Mouse (Mus musculus): ENCODE measurements around the gene Abcg5.

Abcg5 gene

GRCm38 (mm10) chr17:84645119-84645518 is 37.7 kb downstream of the Abcg5 start:
- in situ Hi-C loops (cut with MboI) = no loop called here

GRCm38 (mm10) chr17:84644292-84645050 is 38.3 kb downstream of the Abcg5 start:
- in situ Hi-C loops (cut with MboI) = no loop called here

- in situ Hi-C loops (cut with MboI) = no loop called here
These were observed 40.5 kb downstream of the Abcg5 start for GRCm38 (mm10) chr17:84642324-84642723.

- in situ Hi-C loops (cut with MboI) = no loop called here
These were observed 40.9 kb downstream of the Abcg5 start for GRCm38 (mm10) chr17:84641893-84642292.

- in situ Hi-C loops (cut with MboI) = no loop called here
These were observed 42.9 kb downstream of the Abcg5 start for GRCm38 (mm10) chr17:84639796-84640378.

- in situ Hi-C loops (cut with MboI) = no loop called here
These were observed 44.8 kb downstream of the Abcg5 start for GRCm38 (mm10) chr17:84637971-84638370.

GRCm38 (mm10) chr17:84636328-84636727 is 46.5 kb downstream of the Abcg5 start:
- in situ Hi-C loops (cut with MboI) = no loop called here

GRCm38 (mm10) chr17:84633443-84633842 is 49.4 kb downstream of the Abcg5 start:
- in situ Hi-C loops (cut with MboI) = no loop called here

- in situ Hi-C loops (cut with MboI) = no loop called here
These were observed 51.0 kb downstream of the Abcg5 start for GRCm38 (mm10) chr17:84631836-84632235.

GRCm38 (mm10) chr17:84628611-84629010 is 54.2 kb downstream of the Abcg5 start:
- in situ Hi-C loops (cut with MboI) = no loop called here

GRCm38 (mm10) chr17:84627721-84628120 is 55.1 kb downstream of the Abcg5 start:
- in situ Hi-C loops (cut with MboI) = no loop called here

- in situ Hi-C loops (cut with MboI) = no loop called here
These were observed 55.9 kb downstream of the Abcg5 start for GRCm38 (mm10) chr17:84626857-84627305.

GRCm38 (mm10) chr17:84626276-84626856 is 56.4 kb downstream of the Abcg5 start, which contains the start of gene Dync2li1:
Gene Dync2li1 (plus strand): TSS chr17:84626496.
- in situ Hi-C loops (cut with MboI) = no loop called here

- in situ Hi-C loops (cut with MboI) = no loop called here
These were observed 59.9 kb downstream of the Abcg5 start for GRCm38 (mm10) chr17:84622873-84623272.

GRCm38 (mm10) chr17:84622028-84622427 is 60.8 kb downstream of the Abcg5 start:
- in situ Hi-C loops (cut with MboI) = no loop called here

- in situ Hi-C loops (cut with MboI) = no loop called here
These were observed 61.6 kb downstream of the Abcg5 start for GRCm38 (mm10) chr17:84621209-84621608.

GRCm38 (mm10) chr17:84620610-84621009 is 62.2 kb downstream of the Abcg5 start:
- in situ Hi-C loops (cut with MboI) = no loop called here

- in situ Hi-C loops (cut with MboI) = no loop called here
These were observed 62.7 kb downstream of the Abcg5 start for GRCm38 (mm10) chr17:84620076-84620475.

- in situ Hi-C loops (cut with MboI) = no loop called here
These were observed 63.7 kb downstream of the Abcg5 start for GRCm38 (mm10) chr17:84619112-84619511.

GRCm38 (mm10) chr17:84617953-84618352 is 64.9 kb downstream of the Abcg5 start:
- in situ Hi-C loops (cut with MboI) = no loop called here

GRCm38 (mm10) chr17:84616526-84617074 is 66.2 kb downstream of the Abcg5 start:
- in situ Hi-C loops (cut with MboI) = no loop called here

- in situ Hi-C loops (cut with MboI) = no loop called here
These were observed 67.0 kb downstream of the Abcg5 start for GRCm38 (mm10) chr17:84615811-84616210.

GRCm38 (mm10) chr17:84611971-84612370 is 70.8 kb downstream of the Abcg5 start:
- in situ Hi-C loops (cut with MboI) = no loop called here
